Mouse (Mus musculus): ENCODE results near the gene Uvrag. TPM values are rescaled to one million over a fixed set of nuclear protein-coding genes. Genes with fewer than 3 reads are reported as not detected.

Uvrag gene
- polyA plus RNA-seq, 1 experiment from 2014 or later, result 22.4 TPM

DNA sequence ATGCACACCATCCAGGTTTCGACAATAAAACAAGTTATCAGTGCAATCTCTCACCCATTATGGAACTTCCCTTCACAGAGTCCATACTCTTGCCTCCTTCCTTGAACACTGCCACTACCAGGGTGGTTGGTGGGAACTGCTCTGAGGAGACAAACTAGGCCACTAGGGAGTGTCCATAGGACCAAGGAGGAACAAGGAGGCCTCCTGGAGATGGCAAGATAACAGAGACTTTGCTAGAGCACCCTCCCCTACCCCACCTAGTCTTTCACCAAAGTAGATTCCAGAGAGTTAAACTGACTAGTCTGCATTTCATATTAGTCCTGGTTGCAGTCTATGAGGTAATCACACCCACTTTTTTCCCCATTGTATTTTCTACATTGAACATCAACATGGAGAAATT is 39.2 kb upstream of the Uvrag start:
- Histone ChIP-seq H3K27me3 (ENCODE audit: control insufficient read depth, insufficient read depth, low read depth, low read length) (no peaks in the 10 kb centered on the region), H3K9ac (ENCODE audit: low read length) (no peak overlapping the region), H3K4me2 (ENCODE audit: low read depth, low read length) (peak overlapping the region; percentile 36), H3K36me3 (ENCODE audit: control insufficient read depth, insufficient read depth, low read length) (no peaks in the 10 kb centered on the region), H3K4me3 (ENCODE audit: low read length) (no peak overlapping the region), H3K27ac (ENCODE audit: low read length) (no peak overlapping the region), H3K9me3 (ENCODE audit: control insufficient read depth, low read length) (no peaks in the 10 kb centered on the region), H3K4me1 (replicated peaks; ENCODE audit: control insufficient read depth, insufficient read depth, low read length) (peaks cover 9% of the 10 kb centered on the region)
- no peak for ATAC-seq (ENCODE audit: low read depth)
- 74% methylated on average over 1 of the region's 1 CpGs for WGBS

DNA sequence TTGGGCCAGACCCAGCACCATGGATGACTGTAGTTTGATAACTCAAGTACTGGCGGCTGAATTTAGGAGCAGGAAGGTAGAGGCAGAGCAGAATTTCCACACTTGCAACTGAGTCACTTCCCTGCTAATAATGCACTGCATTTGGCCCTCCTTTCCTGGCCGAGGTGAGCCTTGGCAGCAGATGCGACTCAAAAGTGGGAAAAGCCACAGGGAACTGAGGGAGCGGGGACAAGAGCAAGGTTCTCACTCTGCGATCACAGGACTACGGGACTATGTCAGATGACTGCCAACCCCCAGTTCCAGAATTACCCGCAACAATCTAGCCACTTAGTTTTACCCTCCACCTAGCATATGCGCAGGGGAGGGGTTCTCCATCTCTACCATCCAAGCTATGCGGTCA is 38.3 kb upstream of the Uvrag start:
- Histone ChIP-seq H3K4me2 (ENCODE audit: low read depth, low read length) (no peak overlapping the region), H3K4me1 (replicated peaks; ENCODE audit: control insufficient read depth, insufficient read depth, low read length) (peaks cover 9% of the 10 kb centered on the region), H3K27me3 (ENCODE audit: control insufficient read depth, insufficient read depth, low read depth, low read length) (no peaks in the 10 kb centered on the region), H3K4me3 (ENCODE audit: low read length) (no peak overlapping the region), H3K36me3 (ENCODE audit: control insufficient read depth, insufficient read depth, low read length) (no peaks in the 10 kb centered on the region), H3K9me3 (ENCODE audit: control insufficient read depth, low read length) (no peaks in the 10 kb centered on the region), H3K9ac (ENCODE audit: low read length) (no peak overlapping the region), H3K27ac (ENCODE audit: low read length) (no peak overlapping the region)
- ATAC-seq (ENCODE audit: low read depth), result no peak
- 89% methylated on average over 9 of the region's 9 CpGs for WGBS

DNA sequence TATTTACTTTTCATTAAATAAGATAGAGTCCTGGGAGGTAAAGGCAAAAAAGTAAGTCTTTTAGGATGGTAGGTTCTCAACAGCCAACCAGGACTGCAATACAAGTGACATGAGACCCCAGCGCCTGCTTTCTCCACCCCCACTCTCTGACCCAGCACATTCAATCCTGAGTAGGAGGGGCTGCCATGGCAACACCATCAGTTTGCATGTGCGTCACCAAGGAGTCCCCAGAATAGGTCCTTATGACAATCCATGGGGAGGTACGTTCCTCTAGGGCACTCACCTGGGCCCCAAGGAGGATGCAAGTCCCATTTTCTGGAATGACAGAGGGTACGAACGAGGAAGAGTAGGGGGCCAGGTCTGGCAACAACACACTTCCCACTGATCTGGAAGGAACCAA is 36.4 kb upstream of the Uvrag start:
- ATAC-seq (ENCODE audit: low read depth), result no peak
- no peak overlapping the region for H3K27ac ChIP-seq (ENCODE audit: low read length)
- no peaks in the 10 kb centered on the region for H3K9me3 ChIP-seq (ENCODE audit: control insufficient read depth, low read length)
- H3K4me1 ChIP-seq (replicated peaks; ENCODE audit: control insufficient read depth, insufficient read depth, low read length), result peaks cover 9% of the 10 kb centered on the region
- no peak overlapping the region for H3K4me2 ChIP-seq (ENCODE audit: low read depth, low read length)
- WGBS, result 81% methylated on average over 5 of the region's 5 CpGs
- no peaks in the 10 kb centered on the region for H3K27me3 ChIP-seq (ENCODE audit: control insufficient read depth, insufficient read depth, low read depth, low read length)
- H3K36me3 ChIP-seq (ENCODE audit: control insufficient read depth, insufficient read depth, low read length), result no peaks in the 10 kb centered on the region
- no peak overlapping the region for H3K4me3 ChIP-seq (ENCODE audit: low read length)
- H3K9ac ChIP-seq (ENCODE audit: low read length), result no peak overlapping the region

DNA sequence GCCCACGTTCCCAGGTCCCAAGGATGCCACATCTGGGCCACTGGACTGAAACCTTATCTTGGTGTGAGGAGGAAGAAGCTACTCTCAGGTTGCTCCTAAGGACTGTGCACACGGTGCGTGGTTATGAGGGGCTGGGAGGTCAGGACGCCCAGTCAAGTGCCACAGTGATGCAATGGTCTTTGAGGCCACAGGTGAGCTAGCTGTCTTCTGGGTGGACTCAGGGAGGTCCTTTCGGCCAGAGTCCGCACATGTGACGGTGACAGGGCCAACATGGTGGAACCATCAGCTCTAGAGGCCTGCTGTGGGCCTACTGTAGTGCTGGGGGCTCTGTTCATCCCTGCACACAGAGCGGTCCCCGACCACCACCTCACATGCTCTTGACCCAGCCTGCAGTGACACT is 34.7 kb upstream of the Uvrag start:
- no peak overlapping the region for H3K27ac ChIP-seq (ENCODE audit: low read length)
- WGBS, result 89% methylated on average over 9 of the region's 9 CpGs

DNA sequence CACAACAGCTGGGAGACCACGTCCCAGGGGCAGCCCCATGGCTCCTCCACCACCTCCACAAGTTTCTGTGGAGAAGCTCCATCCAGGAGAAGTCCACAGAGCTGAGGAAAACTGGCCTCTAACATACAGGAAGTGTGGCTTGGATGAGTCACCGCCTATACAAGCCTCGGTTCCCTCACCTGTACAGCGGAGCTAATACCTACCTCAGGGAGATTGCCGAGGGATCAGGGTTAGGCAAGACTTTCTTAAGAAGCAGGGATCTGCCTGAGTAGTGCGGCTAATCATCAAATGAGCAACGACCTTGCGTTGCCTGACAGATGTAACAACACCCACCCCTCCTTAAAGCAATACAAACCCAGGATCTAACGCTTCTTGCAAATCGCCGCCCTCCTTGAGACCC is 34.2 kb upstream of the Uvrag start:
- H3K9ac ChIP-seq (ENCODE audit: low read length), result no peak overlapping the region
- ATAC-seq (ENCODE audit: low read depth), result no peak
- WGBS, result 70% methylated on average over 11 of the region's 11 CpGs

More for the DNA sequence above, 34.7 kb upstream of the Uvrag start:
- H3K4me1 ChIP-seq (replicated peaks; ENCODE audit: control insufficient read depth, insufficient read depth, low read length), result peaks cover 2% of the 10 kb centered on the region; the same call in 1 of the 2 replicates
- H3K27me3 ChIP-seq (ENCODE audit: control insufficient read depth, insufficient read depth, low read depth, low read length), result no peaks in the 10 kb centered on the region
- H3K4me2 ChIP-seq (ENCODE audit: low read depth, low read length), result no peak overlapping the region
- no peaks in the 10 kb centered on the region for H3K36me3 ChIP-seq (ENCODE audit: control insufficient read depth, insufficient read depth, low read length)
- no peak overlapping the region for H3K4me3 ChIP-seq (ENCODE audit: low read length)
- H3K9ac ChIP-seq (ENCODE audit: low read length), result no peak overlapping the region
- ATAC-seq (ENCODE audit: low read depth), result no peak
- no peaks in the 10 kb centered on the region for H3K9me3 ChIP-seq (ENCODE audit: control insufficient read depth, low read length)

DNA sequence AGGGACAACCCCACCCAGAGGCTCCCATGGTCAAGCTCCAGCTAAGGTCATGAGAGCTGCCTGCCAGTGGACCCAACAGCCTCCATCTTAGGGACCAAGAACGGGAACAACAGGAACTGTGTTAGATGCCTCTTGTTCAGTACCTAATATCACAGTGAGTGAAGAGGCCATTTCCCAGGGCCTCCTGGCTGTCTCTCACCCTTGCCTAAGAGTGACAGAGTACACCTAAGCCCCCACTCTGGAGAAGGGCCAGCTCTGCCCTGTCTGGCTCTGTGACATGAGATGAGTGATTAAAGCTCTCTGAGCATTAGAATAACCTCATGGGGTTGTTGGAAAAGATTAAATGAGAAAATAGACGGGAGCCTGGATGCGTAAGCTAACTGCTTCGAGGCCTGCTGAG is 33.1 kb upstream of the Uvrag start:
- Histone ChIP-seq H3K27me3 (ENCODE audit: control insufficient read depth, insufficient read depth, low read depth, low read length) (no peaks in the 10 kb centered on the region), H3K9ac (ENCODE audit: low read length) (no peak overlapping the region), H3K9me3 (ENCODE audit: control insufficient read depth, low read length) (no peaks in the 10 kb centered on the region), H3K4me1 (replicated peaks; ENCODE audit: control insufficient read depth, insufficient read depth, low read length) (no peaks in the 10 kb centered on the region; the same call in 1 of the 2 replicates), H3K4me3 (ENCODE audit: low read length) (no peak overlapping the region), H3K27ac (ENCODE audit: low read length) (no peak overlapping the region), H3K36me3 (ENCODE audit: control insufficient read depth, insufficient read depth, low read length) (no peaks in the 10 kb centered on the region), H3K4me2 (ENCODE audit: low read depth, low read length) (no peak overlapping the region)
- WGBS, result 78% methylated on average over 4 of the region's 4 CpGs
- no peak for ATAC-seq (ENCODE audit: low read depth)

More for the DNA sequence above, 34.2 kb upstream of the Uvrag start:
- Histone ChIP-seq H3K4me2 (ENCODE audit: low read depth, low read length) (no peak overlapping the region), H3K27me3 (ENCODE audit: control insufficient read depth, insufficient read depth, low read depth, low read length) (no peaks in the 10 kb centered on the region), H3K4me1 (replicated peaks; ENCODE audit: control insufficient read depth, insufficient read depth, low read length) (no peaks in the 10 kb centered on the region; the same call in 1 of the 2 replicates), H3K9me3 (ENCODE audit: control insufficient read depth, low read length) (no peaks in the 10 kb centered on the region), H3K36me3 (ENCODE audit: control insufficient read depth, insufficient read depth, low read length) (no peaks in the 10 kb centered on the region), H3K4me3 (ENCODE audit: low read length) (no peak overlapping the region), H3K27ac (ENCODE audit: low read length) (no peak overlapping the region)

DNA sequence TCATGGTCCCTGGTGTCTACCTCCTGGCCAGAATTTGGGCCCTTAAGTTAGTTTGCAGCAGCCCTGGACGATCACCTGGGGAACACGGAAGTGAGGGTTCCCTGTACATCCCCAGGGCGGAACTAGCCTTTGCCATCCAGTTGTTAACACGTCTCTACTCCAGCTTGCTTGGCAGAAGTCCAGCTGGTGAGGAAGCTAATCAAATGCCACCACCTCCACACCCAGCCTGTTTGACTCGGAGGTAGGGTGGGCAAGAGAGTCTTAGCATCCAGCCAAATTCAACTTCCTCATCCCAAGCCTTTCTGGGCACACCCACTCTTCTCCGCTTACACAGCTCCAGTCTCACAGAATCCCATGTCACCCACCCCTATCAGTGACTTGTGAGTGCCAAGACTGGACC is 32.0 kb upstream of the Uvrag start:
- peaks cover under 1% of the 10 kb centered on the region; the same call in 1 of the 2 replicates for H3K4me1 ChIP-seq (replicated peaks; ENCODE audit: control insufficient read depth, insufficient read depth, low read length)
- 54% methylated on average over 6 of the region's 6 CpGs for WGBS
- H3K4me3 ChIP-seq (ENCODE audit: low read length), result no peak overlapping the region
- H3K9ac ChIP-seq (ENCODE audit: low read length), result no peak overlapping the region
- H3K27ac ChIP-seq (ENCODE audit: low read length), result no peak overlapping the region
- 0 out of 2 replicates have a peak, but pooled peaks have one; percentile 36 for ATAC-seq (ENCODE audit: low read depth)
- H3K4me2 ChIP-seq (ENCODE audit: low read depth, low read length), result no peak overlapping the region
- H3K27me3 ChIP-seq (ENCODE audit: control insufficient read depth, insufficient read depth, low read depth, low read length), result no peaks in the 10 kb centered on the region
- H3K36me3 ChIP-seq (ENCODE audit: control insufficient read depth, insufficient read depth, low read length), result no peaks in the 10 kb centered on the region
- H3K9me3 ChIP-seq (ENCODE audit: control insufficient read depth, low read length), result no peaks in the 10 kb centered on the region

DNA sequence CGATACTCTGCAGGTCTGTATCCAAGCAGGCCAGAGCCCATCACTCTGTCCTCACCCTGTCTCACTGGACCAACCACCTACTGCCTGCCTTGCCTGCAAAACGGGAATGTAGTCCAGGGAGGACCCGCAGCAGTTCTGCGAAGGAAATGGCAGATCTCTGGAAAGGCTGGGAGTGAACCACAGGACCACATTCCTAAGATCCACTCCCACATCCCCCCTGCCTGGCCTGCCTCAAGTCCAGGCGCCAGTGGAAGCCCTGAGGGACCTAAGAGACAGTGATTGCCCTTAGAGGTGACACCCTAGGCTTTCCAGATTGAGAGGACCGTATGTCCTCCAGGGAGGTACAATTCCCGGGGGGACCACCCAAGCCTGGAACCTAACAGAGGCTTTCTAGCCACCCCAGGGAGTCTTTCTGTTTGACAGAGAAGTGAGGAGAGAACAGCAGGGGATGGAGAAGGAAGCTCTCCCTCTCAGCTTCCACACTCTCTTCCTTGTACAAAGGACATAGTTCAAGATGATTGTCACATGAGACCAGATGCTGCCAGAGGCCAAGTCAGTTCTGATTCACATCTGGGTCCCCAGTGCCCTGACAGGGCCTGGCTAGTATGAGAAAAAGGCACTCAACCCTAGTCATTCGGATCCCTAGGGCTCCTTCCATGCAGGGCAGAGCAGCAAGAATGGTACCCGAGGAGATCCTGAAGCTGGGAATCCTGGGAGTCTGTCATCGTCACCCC is 31.0 kb upstream of the Uvrag start:
- Histone ChIP-seq H3K4me1 (replicated peaks; ENCODE audit: control insufficient read depth, insufficient read depth, low read length) (peaks cover 3% of the 10 kb centered on the region; the same call in 1 of the 2 replicates), H3K4me3 (ENCODE audit: low read length) (no peak overlapping the region), H3K4me2 (ENCODE audit: low read depth, low read length) (no peak overlapping the region), H3K27me3 (ENCODE audit: control insufficient read depth, insufficient read depth, low read depth, low read length) (no peaks in the 10 kb centered on the region), H3K9ac (ENCODE audit: low read length) (no peak overlapping the region), H3K36me3 (ENCODE audit: control insufficient read depth, insufficient read depth, low read length) (no peaks in the 10 kb centered on the region), H3K27ac (ENCODE audit: low read length) (no peak overlapping the region), H3K9me3 (ENCODE audit: control insufficient read depth, low read length) (no peaks in the 10 kb centered on the region)
- 60% methylated on average over 10 of the region's 10 CpGs for WGBS
- ATAC-seq (ENCODE audit: low read depth), result no peak

DNA sequence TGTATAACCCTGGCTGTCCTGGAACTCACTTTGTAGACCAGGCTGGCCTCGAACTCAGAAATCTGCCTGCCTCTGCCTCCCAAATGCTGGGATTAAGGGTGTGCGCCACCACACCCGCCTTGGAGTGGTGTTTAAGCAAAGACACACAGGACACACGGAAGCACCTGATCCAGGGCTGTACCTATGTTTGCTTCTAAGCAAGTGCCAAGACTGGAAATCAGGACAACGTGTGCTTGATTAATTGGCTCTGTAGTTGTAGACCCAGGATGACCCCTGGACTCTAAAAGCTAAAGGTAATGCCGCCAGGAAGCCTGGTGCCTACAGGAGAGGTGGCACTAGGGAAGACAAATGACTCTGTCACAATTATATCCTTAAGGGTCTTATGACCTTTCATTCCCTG is 29.6 kb upstream of the Uvrag start:
- no peak for ATAC-seq (ENCODE audit: low read depth)
- 87% methylated on average over 6 of the region's 6 CpGs for WGBS
- Histone ChIP-seq H3K4me3 (ENCODE audit: low read length) (no peak overlapping the region), H3K9me3 (ENCODE audit: control insufficient read depth, low read length) (no peaks in the 10 kb centered on the region), H3K9ac (ENCODE audit: low read length) (no peak overlapping the region), H3K4me2 (ENCODE audit: low read depth, low read length) (no peak overlapping the region), H3K27me3 (ENCODE audit: control insufficient read depth, insufficient read depth, low read depth, low read length) (no peaks in the 10 kb centered on the region), H3K36me3 (ENCODE audit: control insufficient read depth, insufficient read depth, low read length) (no peaks in the 10 kb centered on the region), H3K4me1 (replicated peaks; ENCODE audit: control insufficient read depth, insufficient read depth, low read length) (peaks cover 3% of the 10 kb centered on the region; the same call in 1 of the 2 replicates), H3K27ac (ENCODE audit: low read length) (no peak overlapping the region)

All from lung, embryonic 16.5 days (tissue).